Mouse (Mus musculus) telencephalon, adult 2 months (tissue): ENCODE measurements around the gene Crtc1.
A peak's percentile ranks its signal among the peaks of the same experiment; 100 is the strongest.

Experiments
- DNase-seq: peaks from one replicate; pipeline ENCODE4 v3.0.0-alpha.2; 2011; ENCODE audit warnings: low read depth, low spot score

Gene Crtc1

DNA sequence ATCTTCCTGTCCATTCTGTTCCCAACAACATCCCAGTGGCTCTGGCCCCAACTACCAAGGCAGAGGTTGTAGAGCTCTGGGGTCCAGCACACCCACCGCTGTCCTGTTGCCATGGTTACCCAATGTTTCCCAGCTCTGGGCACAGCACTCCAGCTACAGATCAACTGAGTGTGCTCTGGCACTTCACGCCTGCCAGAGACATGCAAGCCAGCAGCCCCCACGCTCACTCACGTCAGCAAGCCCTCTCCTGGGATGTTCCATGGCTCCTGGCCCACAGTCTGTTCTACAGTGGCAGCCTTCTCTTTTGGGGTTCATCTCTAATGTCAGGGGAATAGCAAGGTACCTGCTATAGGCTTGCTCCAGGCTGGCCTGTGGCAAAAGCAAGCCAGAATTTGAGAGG is 23.9 kb upstream of the Crtc1 start:
- DNase-seq = peak; percentile 79

DNA sequence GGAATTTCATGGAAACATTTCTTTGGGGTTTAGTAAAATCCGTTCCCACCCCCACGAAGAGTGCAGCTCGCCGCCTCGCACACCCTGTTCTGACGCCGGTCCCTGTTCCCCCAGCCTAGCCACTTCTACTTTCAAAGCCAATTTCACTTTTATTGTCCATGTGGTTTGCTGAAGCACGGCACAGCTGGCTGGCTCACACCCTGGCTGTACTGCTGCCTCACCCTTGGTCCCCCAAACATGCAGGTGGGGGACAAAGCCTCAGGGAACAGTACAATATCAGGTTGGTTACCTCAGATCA is 23.1 kb upstream of the Crtc1 start:
- no peak for DNase-seq

GRCm38 (mm10) chr8:70461765-70462515 is 22.6 kb upstream of the Crtc1 start:
- no peak for DNase-seq

- DNase-seq = no peak
Measured at GRCm38 (mm10) chr8:70460606-70461005, 21.2 kb upstream of the Crtc1 start.

DNA sequence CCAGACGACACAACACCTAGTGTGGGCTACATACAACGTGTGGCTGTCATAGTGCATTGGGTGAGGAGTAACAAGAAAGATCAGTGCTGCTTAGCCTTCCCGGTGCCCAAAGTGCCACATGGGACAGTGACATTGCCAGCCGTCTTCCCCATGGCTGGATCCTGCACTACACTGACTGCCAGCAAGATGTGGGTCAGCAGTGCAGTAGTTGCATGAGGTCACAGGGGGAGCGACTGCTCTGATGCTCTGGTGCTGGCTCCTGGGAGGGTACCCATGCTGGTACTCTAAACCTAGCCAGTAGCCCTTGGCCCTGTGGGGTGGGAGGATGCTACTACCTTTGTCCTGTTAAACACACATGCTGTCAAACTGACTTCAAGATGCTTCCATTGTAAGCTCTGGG is 20.8 kb upstream of the Crtc1 start:
- DNase-seq = no peak

DNA sequence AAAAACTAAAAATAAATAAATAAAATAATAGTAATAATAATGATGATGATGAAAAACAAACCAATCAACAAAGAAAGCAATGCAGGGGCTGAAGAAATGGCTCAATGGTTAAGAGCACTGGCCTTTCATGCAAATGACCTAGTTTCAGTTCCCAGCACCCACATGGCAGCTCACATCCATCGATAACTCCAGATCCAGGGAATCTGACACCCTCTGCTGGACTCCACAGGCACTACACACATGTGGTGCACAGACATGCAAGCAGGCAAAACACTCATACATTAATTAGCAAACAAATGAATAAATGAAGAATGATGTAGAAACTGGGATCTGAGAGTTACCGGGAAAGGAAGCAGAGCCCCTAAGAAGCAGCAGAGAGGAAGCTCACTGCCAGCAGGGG is 20.3 kb upstream of the Crtc1 start:
- no peak for DNase-seq

- no peak for DNase-seq
Measured at GRCm38 (mm10) chr8:70458462-70458861, 19.1 kb upstream of the Crtc1 start.

DNA sequence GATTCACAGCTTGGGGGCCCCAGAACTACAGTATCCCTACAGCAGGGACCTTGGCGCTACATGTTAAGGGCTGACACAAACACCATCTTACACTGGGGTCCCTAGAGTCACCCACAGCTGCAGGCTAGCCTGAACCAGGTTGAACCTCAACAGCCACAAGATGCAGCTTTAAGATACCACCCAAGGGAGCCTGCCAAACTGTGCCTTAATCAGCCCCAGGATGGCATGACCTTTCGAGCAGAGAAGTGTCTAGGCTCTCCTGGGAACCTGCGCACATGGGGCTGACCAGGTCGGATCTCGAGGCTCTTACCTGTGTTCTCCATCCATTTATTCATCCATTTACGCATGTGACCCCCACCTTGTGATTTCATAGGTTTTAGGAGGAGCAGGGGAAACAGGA is 18.5 kb upstream of the Crtc1 start:
- no peak for DNase-seq

GRCm38 (mm10) chr8:70456996-70457395 is 17.6 kb upstream of the Crtc1 start:
- no peak for DNase-seq

GRCm38 (mm10) chr8:70453852-70454251 is 14.5 kb upstream of the Crtc1 start:
- peak; percentile 65 for DNase-seq

GRCm38 (mm10) chr8:70452196-70452966 is 13.0 kb upstream of the Crtc1 start:
- peak; percentile 43 for DNase-seq

- no peak for DNase-seq
Measured at GRCm38 (mm10) chr8:70447639-70448420, 8.5 kb upstream of the Crtc1 start.

DNA sequence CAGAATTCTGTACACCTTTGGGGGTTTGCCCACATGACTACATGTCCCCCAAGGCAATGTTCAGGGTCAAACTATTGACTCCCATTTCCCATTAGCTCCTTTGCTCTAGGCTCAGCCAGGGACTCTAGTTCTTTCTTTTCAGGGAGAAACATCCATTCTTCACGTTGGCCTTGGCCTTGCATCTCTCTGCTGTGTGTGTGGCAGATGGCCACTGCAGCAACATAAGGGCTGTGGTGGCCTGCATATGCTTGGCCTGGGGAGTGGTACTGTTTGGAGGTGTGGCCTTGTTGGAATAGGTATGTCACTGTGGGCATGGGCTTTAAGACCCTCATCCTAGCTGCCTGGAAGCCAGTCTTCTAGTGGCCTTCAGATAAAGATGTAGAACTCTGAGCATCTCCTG is 6.6 kb upstream of the Crtc1 start:
- no peak for DNase-seq

GRCm38 (mm10) chr8:70443326-70443725 is 3.9 kb upstream of the Crtc1 start:
- DNase-seq = no peak

DNA sequence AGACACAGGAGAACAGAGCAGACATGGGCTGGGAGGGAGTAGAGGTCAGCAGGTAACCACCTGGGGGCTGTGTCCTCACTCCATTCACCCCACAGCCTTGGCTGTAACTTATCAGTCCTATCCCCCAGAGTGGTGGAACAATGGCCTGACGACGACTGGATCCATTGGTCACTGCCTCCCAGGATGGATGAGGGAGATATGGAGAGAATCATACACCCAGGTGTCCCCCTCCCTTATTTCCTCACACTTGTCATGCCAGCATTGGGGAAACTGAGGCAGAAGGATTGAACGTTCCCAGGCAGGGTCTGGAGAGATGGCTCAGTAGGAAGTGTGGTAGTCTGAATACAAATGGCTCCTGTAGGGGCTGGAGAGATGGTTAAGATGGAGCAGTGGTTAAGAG is 2.2 kb upstream of the Crtc1 start:
- no peak for DNase-seq

- DNase-seq = no peak
Measured at GRCm38 (mm10) chr8:70440246-70440645, 867 bp upstream of the Crtc1 start.

DNA sequence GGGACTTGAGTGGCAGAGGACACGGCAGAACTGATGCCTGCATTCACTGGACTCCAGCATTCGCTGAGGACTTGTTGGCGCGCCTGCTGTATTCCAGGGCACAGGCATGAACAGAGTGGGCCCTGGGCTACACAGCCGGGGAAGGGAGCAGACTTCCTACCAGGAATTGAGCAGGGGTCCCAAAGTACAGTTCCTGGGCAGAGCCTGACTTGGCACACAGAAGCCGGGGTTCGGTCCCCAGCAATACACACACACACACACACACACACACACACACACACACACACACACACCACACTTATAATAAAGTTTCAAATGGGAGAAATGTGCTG is 435 bp upstream of the Crtc1 start:
- DNase-seq = no peak

- DNase-seq = no peak
Measured at GRCm38 (mm10) chr8:70438423-70438822, 956 bp downstream of the Crtc1 start.

- no peak for DNase-seq
Measured at GRCm38 (mm10) chr8:70435156-70435555, 4.2 kb downstream of the Crtc1 start.

DNA sequence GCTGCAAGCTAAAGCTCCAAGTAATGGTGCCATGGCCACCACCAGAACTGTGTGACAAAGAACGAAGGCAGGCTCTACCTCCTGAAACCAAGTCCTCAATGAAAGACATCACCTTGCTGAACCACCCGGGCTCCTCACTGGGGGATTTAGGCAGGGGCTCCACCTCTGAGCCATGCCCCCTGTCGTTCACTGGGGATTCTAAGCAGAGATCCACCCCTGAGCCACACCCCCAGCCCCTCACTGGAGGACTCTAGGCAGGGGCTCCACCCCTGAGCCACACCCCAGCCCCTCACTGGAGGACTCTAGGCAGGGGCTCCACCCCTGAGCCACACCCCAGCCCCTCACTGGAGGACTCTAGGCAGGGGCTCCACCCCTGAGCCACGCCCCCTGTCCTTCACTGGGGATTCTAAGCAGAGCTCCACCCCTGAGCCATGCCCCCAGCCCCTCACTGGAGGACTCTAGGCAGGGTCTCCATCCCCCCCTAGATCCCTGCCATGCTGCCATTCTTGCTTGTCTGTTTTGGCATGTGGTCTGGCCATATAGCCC is 6.3 kb downstream of the Crtc1 start:
- DNase-seq = no peak

DNA sequence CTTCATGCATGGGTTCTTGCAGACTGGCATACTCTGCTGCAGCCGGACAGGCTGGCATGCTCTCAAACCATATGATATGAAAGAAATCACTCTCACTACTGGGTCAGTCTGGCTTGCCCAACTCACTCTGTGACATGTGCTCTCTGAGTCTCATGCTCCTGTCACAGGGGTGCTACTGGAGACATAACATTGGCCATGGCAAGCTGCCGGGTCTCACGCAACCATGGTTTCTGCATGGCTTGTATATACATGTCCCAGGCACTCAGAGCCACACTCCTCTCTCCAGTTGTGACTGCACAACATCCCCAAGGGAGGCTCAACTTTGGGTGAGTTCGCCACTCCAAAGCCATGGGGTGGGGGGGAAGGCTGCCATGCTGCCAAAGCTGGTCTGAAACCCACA is 8.2 kb downstream of the Crtc1 start:
- DNase-seq = no peak

DNA sequence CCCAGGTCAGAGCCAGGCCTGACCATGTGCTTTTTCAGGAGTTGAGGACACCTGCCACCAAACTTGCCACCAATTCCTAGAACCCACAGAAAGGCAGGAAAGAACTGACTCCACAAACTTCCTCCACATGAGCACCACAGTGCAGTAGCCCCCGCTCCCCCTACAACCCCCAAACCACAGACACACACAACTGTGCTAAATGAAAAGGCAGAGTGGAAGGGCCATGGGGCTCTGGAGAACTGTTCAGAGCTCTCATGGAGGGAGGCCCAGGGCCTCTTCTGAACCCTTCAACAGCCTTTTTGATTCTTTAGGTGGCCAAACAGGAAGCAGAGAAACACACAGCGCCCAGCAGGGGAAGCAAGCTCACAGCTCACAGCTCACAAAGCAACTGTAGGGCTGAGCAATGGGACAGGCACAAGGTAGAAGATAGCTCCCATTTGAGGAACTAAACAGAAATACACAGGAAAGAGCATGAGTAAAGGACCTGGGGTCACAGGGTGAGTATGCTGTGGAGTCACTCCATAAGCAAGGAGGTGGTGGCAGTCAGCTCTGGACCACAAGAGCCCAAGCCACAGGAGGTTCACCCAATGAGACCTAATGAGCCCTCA is 13.0 kb downstream of the Crtc1 start:
- no peak for DNase-seq
